Mouse (Mus musculus) 3134 (cell line): Measurements from ENCODE around the gene Fryl.

Experiments used
- DNase-seq: peaks from one replicate; pipeline ENCODE4 v3.0.0-alpha.2; 2011; ENCODE audit warnings: low spot score; ENCODE audit not compliant: insufficient read length; ENCODE audit errors: extremely low read depth

Fryl gene

DNA sequence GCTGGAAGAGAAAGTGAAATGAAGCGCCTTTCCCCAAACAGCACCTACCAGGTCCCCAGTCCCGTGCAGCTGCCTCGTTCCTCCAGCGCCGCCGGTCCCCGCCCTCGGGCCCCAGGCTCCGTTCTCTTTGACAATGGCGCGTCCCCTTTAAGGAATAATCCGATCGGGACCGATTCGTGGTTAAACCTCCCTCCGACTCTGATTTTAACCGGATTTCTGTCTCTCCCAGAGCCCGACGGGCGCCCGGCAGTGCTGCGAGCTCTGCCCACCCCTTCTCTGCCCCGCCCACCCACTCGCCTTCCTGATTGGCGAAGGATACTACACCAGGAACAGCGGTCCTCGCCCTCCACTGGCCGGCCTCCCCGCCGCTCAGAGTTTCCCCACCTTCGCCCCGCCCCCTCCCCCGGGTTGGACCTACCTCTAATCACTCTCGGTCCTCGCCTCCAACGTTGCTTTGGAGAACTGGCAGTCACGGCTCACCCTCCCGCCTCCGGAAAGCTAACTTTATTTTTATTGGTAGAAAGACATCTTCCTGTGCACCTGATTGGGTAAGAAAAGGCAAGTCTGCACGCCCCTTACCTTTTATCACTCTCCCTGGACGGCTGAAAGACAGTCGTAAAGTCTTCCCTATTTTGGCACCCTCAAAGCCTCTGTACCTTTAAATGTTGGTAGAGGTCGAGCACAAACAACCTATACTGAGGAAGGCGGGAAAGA lies at the start of gene Fryl:
TSS of gene Fryl (minus strand) at position 268 of the 714 bp plus-strand sequence.
- peak; percentile 99 for DNase-seq

DNA sequence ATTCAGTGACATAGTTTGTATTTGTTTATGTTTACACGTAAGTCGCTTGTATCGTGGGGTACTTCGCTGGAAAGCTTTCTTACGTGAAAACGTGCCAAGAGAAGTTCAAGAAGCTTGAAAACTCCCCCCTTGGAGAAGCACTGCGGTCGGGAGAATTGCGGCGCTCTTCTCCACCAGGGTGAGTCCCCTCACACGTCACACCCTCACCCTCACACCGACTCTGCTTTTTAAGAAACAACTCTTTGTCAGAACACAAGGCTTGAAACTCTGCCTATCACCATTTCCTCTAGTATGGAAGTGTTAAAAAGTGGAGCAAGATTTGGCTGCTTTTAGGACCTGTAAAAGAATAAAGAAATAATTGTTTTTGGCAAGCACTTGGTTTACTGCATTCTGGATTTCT lies 48.1 kb upstream of the Fryl start:
- no peak for DNase-seq

DNA sequence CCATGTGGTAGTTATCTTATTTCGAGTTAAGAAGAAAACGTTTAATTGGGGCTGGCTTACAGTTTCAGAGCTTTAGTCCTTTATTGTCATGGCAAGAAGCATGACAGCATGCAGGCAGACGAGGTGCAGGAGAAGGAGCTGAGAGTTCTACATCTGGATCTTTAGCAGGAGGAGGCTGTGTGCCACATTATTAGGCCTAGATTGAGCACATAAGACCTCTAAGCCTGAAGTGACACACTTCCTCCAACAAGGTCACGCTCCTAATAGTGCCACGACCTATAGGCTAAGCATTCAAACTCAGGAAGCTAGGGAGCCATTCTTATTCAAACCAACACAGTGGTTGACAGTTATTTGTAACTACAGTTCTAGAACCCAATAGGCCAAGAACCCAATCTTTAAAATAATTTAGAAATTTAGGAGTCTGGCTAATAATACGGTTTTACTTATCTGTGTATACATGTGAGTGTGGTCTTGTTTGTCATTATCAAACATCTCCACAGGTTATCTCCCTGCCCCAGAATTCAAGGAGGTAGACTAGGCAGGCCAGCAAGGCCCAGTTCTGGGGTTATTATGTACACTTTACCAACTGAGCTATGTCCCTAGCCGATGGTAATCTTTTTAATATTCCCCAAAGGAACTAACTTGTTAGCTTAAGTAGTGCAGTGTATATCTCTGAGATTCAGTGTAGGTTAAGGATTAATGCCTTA lies 45.3 kb upstream of the Fryl start:
- DNase-seq = no peak

DNA sequence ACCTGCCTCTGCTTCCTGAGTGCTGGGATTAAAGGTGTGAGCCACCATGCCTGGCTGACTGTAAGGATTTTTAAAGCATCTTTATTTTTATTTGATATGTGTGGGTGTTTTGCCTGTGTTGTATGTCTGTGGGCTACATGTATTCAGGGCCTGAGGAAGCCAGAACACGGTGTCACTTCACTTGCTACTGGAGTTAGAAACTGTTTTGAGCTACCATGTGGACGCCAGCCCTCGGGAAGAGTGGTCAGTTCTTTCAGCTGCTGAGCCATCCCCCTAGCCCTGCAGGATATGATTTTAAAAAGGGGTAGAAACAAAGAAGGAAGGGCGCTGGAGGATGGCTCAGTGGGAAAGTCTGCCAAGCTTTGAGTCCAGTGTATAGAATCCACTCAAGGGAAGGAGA lies 39.5 kb upstream of the Fryl start:
- DNase-seq = no peak

DNA sequence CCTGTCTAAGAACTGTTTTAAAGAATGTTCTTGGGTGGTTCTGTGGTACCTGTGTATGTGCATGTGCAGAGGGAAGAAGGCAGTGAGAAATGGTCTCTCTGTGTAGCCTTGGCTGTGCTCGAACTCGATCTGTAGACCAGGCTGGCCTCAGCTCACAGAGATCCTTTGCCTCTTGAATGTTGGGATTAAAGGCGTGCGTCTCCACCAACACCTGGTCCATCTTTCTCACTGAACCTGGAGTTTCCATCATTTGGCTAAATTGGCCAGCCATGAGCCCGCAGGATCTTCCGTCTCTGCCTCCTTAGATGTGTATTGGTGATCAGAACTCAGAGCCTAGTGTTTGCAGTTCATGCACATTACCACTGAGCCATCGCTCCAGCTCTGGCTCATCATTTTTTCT lies 38.6 kb upstream of the Fryl start:
- no peak for DNase-seq

DNA sequence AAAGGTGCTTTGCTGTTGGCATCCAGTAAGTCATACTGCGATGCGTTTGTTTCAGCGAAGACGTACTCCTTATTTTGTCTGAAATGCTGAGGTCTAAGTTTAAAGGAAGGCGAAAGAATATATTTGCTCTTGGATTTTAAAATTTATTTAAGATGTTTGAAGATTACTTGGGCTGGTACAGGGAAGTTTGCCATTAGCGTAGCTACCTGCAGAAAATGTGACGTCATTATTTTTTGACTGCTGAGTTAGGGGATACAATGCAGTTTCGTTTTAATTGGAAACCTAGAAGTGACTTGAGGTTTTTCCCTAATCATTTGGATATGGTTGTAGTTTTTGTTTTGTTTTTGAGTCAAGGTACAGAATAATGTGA lies 37.0 kb upstream of the Fryl start:
- no peak for DNase-seq

DNA sequence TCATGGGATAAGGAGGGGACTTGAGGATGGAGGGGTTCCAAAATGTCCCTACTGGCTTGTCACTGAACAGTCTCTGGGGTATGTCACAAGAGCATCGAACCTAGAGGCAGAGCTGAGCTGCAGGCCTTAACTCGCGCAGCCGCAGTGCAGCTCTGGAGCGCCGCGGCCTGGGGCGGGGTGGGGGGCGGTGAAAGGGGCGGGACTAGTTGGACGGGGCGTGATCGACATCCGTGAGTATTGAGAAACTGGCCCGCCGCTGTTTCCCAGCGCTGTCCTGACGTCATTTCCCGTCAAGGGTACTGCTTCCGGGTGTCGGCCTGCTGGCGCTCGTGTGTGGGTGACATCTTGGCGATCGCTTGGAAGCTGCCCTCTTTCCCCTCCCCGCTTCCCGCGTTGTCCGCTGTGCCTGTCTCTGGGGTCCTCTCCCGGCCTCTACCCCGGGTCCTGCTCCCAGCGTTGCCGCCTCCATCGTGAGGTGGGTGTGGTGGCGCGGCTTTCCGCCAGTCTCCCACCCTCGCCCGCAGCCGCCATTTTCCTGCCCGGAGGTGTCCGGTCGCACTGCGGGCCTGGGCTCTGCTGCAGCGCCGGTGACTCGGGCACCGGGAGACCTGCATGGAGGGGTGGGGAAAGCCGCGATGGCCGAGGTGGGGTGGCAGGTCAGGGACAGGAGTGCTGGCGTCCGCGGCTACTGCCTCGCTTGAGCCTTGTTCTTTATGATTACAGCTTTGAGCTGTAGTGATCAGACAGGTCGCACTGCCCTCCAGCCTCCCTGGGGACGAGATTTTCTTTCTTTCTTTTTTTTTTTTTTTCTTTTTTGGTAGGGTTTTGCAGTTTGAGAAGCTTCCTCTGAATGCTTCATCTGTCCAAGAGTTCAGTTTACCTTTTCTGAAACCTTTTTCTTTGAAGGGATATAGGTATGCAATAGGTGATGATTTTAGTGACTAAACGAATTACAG lies 36.4 kb upstream of the Fryl start, which contains the start of gene Ociad1:
TSS of gene Ociad1 (plus strand) at position 283 of the 956 bp plus-strand sequence.
- peak; percentile 97 for DNase-seq

DNA sequence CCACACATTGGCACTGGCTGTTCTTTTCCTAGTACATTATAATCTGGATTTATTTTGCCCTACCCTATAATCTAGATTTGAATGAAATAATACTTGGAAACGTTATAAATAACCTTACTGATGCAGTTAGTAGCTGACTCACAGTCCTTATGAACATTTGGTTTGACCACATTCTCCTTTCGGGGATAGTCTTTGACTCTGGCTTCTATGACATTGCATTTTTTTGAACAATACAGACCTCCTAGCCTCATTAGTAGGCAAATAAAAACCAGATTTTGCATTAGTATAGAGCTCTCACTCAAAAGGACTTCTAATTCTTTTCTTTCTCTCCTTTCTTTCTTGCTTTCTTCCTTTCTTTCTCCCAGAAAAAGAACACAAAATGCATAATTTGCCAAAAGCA lies 33.5 kb upstream of the Fryl start:
- no peak for DNase-seq

DNA sequence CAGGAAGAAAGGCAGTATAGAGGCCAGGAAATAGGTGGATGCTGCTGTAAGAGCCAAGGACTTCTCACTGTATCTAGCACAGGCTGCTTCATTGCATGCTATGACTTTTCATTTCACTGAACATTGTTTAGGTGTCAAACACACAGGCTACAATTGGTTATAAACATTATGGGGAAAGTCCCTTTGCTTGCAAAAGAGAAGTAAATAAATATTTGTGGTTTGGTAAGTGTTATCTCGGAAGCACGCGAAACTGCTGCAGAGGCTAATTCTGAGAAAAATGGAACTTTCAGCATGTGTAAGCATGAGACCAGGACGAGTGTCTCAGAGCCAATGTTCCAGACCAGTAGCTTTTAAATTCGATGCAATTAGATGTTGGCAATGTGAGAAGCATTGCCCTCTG lies 30.2 kb upstream of the Fryl start:
- no peak for DNase-seq

DNA sequence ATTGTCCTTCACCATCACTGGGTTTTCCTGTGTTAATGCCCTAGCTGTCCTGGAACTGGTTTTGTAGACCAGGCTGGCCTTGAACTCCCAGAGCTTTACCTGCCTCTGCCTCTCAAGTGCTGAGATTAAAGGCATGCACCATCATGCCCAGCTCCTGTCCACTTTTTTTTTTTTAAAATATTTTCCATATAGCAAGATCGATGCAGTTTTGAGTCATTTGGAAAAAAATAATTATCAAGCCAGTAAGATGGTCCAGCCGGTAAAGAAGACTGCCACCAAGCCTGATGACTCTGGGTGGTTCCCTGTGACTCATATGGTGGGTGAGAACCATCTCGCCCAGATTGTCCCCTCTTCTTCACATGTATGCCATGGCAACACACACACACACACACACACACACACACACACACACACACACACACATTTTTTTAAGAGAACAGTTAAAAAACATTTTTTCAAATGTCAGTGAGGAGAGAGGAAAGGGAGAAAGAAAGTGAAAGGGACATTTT lies 29.1 kb upstream of the Fryl start:
- no peak for DNase-seq

DNA sequence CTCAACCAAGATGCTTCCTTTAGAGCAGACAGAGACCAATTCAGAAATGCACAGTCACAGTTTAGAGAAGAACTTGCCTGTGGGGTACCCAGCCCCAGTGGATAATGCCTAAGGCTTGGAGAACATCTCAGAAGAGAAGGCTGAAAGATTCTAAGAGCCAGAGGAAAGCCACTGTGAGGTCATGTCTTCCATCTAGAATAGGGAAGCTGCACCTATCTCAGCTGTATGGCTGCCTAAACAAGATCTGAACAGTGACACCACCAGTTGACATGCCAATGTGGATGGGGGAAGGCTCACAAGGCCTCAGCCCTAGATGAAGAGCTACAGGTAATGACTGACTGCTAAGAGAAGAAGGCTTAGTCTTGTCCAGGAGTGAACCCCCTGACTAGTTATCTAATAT lies 27.6 kb upstream of the Fryl start:
- DNase-seq = no peak

DNA sequence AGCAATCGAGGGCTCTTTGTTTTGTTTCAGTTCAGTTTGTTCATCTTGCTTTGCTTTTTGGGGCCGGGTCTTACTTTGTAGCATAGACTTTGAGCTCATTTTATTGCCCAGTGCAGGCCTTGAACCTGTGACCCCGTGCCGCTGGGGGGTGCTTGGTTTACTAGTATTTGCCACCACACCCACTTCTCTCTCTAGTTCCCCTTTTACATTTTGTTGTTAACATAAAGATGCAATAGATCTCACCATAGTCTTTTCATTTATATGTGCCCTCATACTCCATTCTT lies 24.1 kb upstream of the Fryl start:
- no peak for DNase-seq

DNA sequence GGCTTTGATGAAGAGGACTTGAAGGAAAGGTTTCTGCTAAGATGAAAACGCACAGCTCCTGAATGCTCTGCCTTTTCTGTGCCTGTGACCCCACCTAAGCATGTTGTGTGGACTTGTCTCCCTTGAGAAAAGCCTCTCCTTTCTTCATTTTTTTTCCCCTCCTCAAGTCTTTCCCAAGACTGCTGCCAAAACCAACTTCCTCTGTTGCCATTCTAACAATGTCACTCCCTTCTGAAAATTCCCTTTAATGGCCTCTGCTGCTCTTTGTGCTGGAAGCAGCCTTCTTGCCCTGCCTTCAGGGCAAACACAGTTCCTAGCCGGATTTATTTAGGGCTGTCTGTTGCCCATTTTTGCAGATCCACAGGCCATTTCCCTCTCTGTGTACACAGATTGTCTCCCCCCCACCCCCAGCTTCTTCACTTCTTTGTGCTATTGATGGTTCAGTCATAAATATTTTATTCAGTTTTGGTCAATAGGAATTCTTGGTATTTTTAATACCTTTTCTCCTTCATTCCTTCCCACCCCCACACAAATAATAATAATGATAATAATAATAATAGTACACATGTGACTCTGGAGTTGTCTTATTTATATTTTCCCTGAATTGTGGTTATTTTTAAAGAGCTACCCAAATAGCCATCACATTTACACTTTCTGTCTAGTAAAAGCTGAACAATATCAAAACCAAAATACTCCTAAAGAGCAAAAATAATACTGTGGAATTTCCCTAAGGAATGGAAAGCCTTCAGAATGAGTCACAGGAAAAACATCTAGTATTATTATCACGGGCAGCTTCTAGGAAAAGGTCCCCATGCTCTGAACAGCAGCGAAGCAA lies 23.5 kb upstream of the Fryl start:
- peak; percentile 26 for DNase-seq

DNA sequence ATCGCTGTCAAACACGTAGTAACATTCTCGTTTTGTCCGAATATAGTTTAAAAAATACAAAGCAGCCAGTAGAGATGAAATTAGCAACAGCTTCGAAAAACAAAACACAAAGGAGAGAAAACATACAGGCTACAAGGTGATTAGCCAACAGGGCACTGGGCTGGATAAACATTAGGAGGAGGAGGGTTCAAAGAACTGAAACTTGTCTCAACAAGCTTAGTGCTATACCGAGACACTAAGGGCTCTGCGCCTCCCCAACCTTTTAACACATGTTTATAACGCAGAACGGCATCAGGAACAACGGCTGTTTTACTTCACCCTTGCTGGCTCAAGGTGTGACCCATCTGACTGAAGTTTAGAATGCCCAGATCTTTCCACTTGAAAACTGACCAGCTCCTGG lies 22.8 kb upstream of the Fryl start:
- no peak for DNase-seq

DNA sequence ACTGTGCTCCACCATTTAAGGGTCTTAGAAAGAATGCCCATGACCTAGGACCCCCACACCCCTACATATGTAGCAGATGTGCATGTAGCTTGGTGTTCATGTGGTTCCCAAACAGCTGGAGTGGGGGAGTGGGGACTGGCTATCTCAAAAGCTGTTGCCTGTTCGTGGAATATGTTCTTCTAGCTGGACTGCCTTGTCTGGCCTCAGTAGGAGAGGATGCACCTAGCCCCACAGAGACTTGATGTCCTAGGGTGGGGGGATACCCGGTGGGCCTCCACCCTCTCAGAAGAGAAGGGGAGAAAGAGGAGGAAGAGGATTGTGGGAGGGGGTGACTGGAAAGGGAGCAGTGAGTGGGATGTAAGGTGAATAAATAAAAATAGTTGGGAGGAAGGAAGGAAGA lies 18.5 kb upstream of the Fryl start:
- no peak for DNase-seq

DNA sequence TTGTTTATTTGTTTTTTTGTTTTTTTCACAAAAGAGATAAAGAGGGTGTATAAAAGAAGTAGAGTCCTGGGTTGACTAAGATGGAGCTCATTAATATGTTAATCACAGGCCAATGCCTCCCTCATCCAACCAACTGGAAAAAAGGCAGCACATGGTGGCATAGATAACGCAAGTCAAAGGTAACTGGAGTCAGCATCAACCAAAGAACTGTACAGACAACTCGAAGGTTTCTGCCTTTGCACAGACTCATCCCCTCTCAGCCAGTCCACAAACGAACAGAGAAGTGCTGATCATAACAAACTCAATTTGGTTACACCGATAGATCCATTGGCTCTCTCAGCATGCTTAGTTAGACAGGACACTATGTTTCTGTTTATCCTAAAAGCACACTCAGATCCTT lies 16.8 kb upstream of the Fryl start:
- DNase-seq = no peak

DNA sequence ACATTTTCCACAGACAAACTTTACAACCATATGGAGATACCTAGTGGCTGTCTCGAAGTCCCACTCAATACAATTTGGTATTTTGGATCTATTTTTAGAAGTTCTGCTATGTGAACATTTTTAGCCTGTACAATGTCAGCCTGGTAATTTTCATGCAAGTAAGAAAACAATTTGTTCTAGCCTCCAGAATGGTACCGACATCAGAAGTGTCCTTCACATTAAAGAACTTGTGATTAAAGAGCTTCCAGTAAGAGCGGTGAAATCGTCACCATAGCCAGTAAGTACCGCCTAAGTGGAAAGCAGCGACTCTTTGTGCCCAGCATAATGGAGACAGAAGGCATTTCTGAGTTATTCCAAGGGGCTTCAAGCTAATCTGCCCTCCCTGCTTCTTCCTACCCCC lies 14.2 kb upstream of the Fryl start:
- DNase-seq = no peak

DNA sequence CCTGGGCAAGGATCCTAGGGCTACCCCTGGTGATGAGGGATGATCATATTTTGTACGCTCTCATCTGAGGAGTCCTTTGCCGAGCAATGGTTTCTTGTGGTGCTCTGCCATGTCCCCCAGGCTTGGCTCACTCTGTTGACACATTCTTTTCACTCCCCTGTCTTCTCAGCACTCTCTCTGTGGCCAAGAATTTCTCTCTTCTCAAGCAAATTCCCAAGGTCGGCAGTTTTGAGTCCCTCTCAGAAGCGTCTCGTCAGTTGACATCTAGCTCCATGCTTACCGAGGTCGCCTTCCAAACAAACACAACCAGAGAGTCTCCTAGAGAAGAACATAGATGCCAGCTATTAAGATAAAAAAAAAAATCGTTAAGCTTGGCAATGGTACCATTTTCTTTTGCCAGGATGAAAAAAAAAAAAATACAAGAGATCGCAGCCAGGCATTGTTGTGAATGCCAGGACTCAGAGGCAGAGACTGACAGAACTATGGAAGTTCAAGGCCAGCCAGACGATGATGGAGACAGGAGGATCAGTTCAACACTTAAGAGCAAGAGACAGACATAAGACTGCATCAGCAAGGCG lies 12.3 kb upstream of the Fryl start:
- no peak for DNase-seq

DNA sequence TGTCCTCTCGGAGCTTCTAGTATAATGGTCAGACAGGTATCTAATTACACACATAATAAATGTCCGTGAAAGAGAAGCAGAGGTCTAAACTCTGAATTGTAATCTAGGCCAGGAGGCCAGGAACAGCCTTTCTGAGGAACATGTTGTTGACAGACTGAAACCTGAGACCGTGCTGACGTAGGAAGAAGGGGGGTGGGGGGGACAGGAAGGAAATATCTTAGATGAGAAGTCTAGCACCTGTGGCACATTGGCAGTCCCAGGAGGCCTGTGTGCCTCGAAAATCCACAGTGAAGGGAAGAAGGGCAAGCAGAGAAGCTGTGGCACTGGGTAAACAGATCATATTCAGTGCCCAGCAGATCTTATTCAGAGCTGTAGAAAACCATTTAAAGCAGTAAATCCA lies 9.0 kb upstream of the Fryl start:
- DNase-seq = no peak

DNA sequence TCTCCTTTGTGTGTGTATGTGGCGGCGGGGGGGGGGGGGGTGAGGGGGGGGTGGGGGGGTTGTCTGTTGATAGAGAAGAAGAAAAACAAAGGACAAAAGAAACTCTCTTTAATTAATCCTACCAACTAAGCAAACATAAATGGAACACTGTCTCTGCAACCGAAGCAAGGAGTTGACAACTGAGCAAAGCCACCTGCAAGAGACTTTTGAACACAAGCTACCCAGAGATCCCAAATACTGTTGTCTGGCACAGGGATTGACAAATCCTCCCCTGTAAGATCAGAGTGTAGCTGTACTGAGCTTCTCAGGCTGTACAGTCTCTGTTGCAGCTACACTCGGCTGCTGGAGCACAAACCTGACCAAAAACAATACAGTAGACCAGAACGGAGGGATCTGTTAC lies 7.7 kb upstream of the Fryl start:
- no peak for DNase-seq
